Mouse (Mus musculus) kidney, embryonic 14.5 days (tissue): Measurements from ENCODE around the gene BC037034. TPM values are rescaled to one million over a fixed set of nuclear protein-coding genes. Genes with fewer than 3 reads are reported as not detected.

Experiments
- ATAC-seq: fragments of 200-750 bp; cut with Nextera tagmentation; 2 replicates; pipeline ENCODE4 v1.8.0; 2017; ENCODE audit warnings: moderate number of reproducible peaks, mild to moderate bottlenecking, moderate TSS enrichment, moderate library complexity; ENCODE audit not compliant: low FRiP score, low TSS enrichment
- H3K27ac ChIP-seq: fragments of 300-500 bp; sonication (generic); 2 replicates; pipeline ENCODE4 v1.5.1; 2014; ENCODE audit warnings: low read depth, mild to moderate bottlenecking, low read length, moderate library complexity, mixed read lengths
- H3K27me3 ChIP-seq: fragments of 300-500 bp; sonication (generic); 2 replicates; pipeline ENCODE4 v1.6.1; 2014; ENCODE audit warnings: mild to moderate bottlenecking, low read length; ENCODE audit not compliant: control insufficient read depth, insufficient read depth
- H3K36me3 ChIP-seq: fragments of 300-500 bp; sonication (generic); 2 replicates; pipeline ENCODE4 v1.6.1; 2014; ENCODE audit warnings: low read length, mixed read lengths; ENCODE audit not compliant: control insufficient read depth, insufficient read depth
- H3K4me1 ChIP-seq: fragments of 300-500 bp; sonication (generic); 2 replicates; pipeline ENCODE4 v1.6.1; 2014; ENCODE audit warnings: low read length, mixed read lengths; ENCODE audit not compliant: control insufficient read depth, insufficient read depth
- H3K4me2 ChIP-seq: fragments of 300-500 bp; sonication (generic); replicated peaks from 2 replicates; pipeline ENCODE4 v1.6.1; 2014; ENCODE audit warnings: low read depth, mild to moderate bottlenecking, low read length
- H3K4me3 ChIP-seq: fragments of 300-500 bp; sonication (generic); 2 replicates; pipeline ENCODE4 v1.5.1; 2014; ENCODE audit warnings: mild to moderate bottlenecking, low read length
- H3K9ac ChIP-seq: fragments of 300-500 bp; sonication (generic); 2 replicates; pipeline ENCODE4 v1.6.1; 2014; ENCODE audit warnings: low read depth, mild to moderate bottlenecking, low read length, moderate library complexity
- H3K9me3 ChIP-seq: fragments of 300-500 bp; sonication (generic); 2 replicates; pipeline ENCODE4 v1.6.1; 2016; ENCODE audit warnings: low read length; ENCODE audit not compliant: control insufficient read depth
- WGBS: fragments of 180-500 bp; shearing (Covaris S2); extraction: QIAGEN DNeasy Blood & Tissue Kit; methylation state at CpG from one replicate; pipeline ENCODE4 v1.1.7; 2014; 5-methylcytosine and 5-hydroxymethylcytosine counted together
- polyA plus RNA-seq: library from polyadenylated mRNA; unstranded; fragments of >200 nt; fragmentation: Nextera tagmentation; extraction: Ambion mirVana; gene quantifications from 2 replicates; pipeline ENCODE4 v1.2.1, GENCODE M21; 2014

Gene BC037034
- polyA plus RNA-seq, 1 experiment from 2014 or later = 5.4 TPM

DNA sequence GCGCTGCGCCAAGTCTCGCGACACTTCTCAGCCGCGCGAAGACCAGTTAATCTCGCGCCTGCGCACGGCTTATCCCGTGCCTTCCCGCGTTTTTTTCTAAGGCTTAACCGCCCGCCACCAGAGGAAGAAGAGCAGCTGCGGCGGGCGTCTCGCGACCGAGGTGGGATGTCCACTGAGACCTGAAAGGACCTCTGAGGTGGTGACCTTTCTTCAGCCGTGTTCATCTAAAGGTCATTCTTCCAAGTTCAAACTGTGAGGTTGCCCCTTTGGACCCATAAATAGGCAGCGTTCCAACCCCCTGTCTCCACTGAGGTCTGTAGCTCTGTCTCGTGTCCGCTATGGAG is 16.6 kb upstream of the BC037034 start:
- Histone ChIP-seq H3K9me3 (peaks cover 5% of the 10 kb centered on the region; the same call in 1 of the 2 replicates), H3K27ac (no peak overlapping the region), H3K4me2 (peak overlapping the region; percentile 18; the same call in 1 of the 2 replicates), H3K36me3 (peaks cover 12% of the 10 kb centered on the region), H3K4me1 (peaks cover 22% of the 10 kb centered on the region), H3K4me3 (peak overlapping the region; percentile 69; the same call in 1 of the 2 replicates), H3K9ac (no peak overlapping the region), H3K27me3 (no peaks in the 10 kb centered on the region)
- 19% methylated on average over 26 of the region's 26 CpGs for WGBS
- no peak for ATAC-seq

DNA sequence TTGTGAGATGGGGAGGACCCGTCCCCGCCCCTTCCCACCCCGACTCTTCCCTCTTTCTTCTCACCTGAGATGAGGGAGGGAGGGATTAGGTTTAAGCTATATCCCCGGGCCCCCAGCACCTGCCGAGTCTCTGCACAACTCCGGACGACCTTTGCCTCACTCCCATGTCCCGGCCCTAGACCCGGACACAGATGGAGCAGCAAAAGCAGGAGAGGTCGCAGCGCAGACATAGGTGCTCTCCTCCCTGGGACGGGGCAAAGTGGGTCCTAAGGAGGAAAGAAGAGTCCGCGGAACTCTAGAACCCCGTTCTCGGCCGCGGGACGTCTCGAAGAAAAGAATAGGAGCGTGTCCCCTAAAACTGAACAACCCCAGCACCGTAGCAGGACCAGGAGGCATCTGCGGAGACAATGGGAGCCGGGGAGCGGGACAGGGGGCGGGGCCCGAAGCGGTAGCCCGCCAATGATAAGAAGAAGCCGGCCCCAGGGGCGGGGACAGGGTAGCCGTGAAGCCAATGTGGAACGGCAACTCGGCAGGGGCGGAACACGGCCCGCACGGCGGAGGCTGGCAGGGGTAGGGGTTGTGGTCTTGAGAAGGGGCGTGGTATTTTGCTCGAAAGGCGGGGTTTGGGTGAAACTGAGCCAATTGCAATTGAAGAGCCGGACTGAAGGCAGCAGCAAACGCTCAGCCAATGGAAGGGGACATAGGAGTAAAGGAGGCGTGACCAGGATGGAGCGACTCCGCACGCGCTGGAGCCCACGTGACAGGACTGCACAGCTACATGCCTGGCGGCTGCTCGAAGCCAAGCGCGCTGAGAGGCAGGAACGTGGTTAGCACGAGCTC is 16.0 kb upstream of the BC037034 start, which contains the start of the genes Gm43720, Gpc2 and Stag3:
Gene Gm43720, minus strand, starts transcription at position 374 of the 840 bp plus-strand sequence.
Gene Gpc2, minus strand, starts transcription at position 421 of the 840 bp plus-strand sequence.
Gene Stag3, plus strand, starts transcription at position 656 of the 840 bp plus-strand sequence.
- peak within 1 kb of the TSS; percentile 69 for H3K4me3 ChIP-seq
- WGBS = under 1% methylated on average over 56 of the region's 56 CpGs
- H3K4me2 ChIP-seq = peak within 1 kb of the TSS; percentile 67
- H3K9ac ChIP-seq = peak within 1 kb of the TSS; percentile 72
- peaks cover 12% of the 10 kb centered on the region for H3K36me3 ChIP-seq
- H3K27me3 ChIP-seq = no peaks in the 10 kb centered on the region
- peaks cover 28% of the 10 kb centered on the region for H3K4me1 ChIP-seq
- H3K9me3 ChIP-seq = peaks cover 5% of the 10 kb centered on the region; the same call in 1 of the 2 replicates
- ATAC-seq = peak; percentile 99
- 0 out of 2 replicates have a peak within 1 kb of the TSS, but pooled peaks have one; percentile 32 for H3K27ac ChIP-seq

DNA sequence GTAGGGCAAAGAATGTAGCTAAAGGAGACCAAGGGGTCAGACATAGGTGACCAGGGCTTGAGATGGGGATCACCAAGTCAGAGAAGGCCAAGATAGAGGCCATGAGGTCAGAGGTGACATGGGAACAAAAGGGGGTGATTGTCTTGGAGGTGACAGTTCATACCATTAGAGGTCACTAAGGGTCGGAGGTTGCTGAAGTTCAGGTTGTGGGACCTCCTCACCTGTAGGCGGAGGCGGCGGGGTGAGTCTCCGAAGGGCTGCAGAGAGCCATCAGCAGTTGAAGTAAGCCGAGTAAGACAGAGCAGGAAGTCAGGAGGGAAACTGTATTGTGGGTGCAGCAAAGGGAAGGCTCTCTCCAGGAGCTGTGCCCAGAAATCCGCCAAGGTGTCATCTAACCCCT is 14.2 kb upstream of the BC037034 start:
- Histone ChIP-seq H3K9me3 (peaks cover 5% of the 10 kb centered on the region; the same call in 1 of the 2 replicates), H3K36me3 (peaks cover 12% of the 10 kb centered on the region), H3K9ac (no peak overlapping the region), H3K4me1 (peaks cover 29% of the 10 kb centered on the region), H3K4me2 (no peak overlapping the region), H3K27ac (no peak overlapping the region), H3K4me3 (no peak overlapping the region), H3K27me3 (no peaks in the 10 kb centered on the region)
- no peak for ATAC-seq
- 88% methylated on average over 7 of the region's 7 CpGs for WGBS

DNA sequence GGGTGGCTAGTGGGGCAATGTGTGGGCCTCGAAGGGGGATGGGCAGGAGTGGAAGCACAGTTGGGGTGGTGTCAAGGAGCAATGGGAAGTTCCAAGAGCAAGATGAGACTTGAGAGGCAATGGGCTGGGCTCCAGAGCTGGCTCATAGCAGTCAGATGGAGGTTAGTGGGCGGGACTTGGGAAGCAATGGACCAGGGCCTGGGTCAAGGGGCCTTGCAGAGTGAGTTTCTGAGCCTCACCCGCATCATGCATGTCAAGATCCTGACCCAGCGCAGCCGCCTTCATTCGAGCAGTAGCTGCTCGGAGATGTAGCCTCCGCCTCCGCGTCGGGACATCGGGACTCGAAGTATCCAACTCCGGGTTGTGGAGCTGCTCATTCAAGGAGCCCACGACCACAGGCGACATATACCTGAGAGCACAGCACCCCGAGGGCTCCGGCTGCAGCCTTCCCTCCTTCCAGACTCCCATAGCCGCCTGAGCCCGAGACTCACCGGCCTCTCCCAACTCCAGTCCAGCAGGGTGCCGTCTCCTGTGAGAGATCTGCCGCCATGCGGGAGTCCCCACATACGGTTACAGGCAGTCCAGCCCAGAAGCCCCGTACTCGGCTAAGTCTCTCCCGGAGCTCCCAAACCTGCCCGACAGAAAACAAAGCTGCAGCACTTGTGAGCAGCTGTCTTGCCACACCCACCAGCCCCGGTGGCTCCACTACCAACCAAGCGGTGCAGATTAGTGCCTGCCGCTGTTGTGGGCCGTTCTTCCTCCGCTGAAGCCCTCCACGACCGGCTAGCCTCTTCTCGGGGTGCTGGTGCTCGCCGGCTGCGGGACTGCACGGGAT is 11.6 kb upstream of the BC037034 start:
- ATAC-seq = peak; percentile 22; the same call in 1 of the 2 replicates

DNA sequence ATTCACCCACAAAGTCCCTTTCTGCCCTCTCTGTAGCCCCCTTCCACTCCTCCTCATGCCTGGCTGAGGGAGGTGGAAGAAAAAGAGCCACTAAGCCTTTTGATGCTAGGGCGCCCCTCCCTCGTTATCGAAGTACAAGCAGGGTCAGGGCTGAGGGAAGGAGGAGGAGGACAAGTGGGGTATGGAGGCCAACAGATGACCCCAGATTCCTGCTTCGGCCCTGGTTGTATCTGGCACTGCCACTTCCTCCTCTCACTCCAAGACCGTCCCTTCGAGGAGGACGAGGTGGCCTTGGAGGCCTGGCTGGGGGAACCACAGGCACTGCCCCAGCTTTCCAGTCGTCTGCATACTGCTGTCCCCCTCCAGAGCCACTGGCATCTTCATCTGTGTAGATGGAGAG is 10.4 kb upstream of the BC037034 start:
- H3K4me2 ChIP-seq = no peak overlapping the region
- 74% methylated on average over 8 of the region's 8 CpGs for WGBS
- no peak for ATAC-seq
- H3K9me3 ChIP-seq = no peaks in the 10 kb centered on the region
- no peak overlapping the region for H3K27ac ChIP-seq
- H3K4me1 ChIP-seq = peaks cover 30% of the 10 kb centered on the region
- H3K27me3 ChIP-seq = no peaks in the 10 kb centered on the region
- no peak overlapping the region for H3K4me3 ChIP-seq
- no peak overlapping the region for H3K9ac ChIP-seq
- H3K36me3 ChIP-seq = peaks cover 12% of the 10 kb centered on the region

More for the DNA sequence above, 11.6 kb upstream of the BC037034 start:
- 12% methylated on average over 41 of the region's 41 CpGs for WGBS
- H3K4me2 ChIP-seq = peak overlapping the region; percentile 44
- peaks cover 12% of the 10 kb centered on the region for H3K36me3 ChIP-seq
- peaks cover 32% of the 10 kb centered on the region for H3K4me1 ChIP-seq
- H3K9ac ChIP-seq = peak overlapping the region; percentile 47
- no peaks in the 10 kb centered on the region for H3K27me3 ChIP-seq
- peak overlapping the region; percentile 25 for H3K4me3 ChIP-seq
- H3K27ac ChIP-seq = peak overlapping the region; percentile 62; the same call in 1 of the 2 replicates
- H3K9me3 ChIP-seq = no peaks in the 10 kb centered on the region

- 2% methylated on average over 12 of the region's 12 CpGs for WGBS
- H3K27me3 ChIP-seq = no peaks in the 10 kb centered on the region
- peak within 1 kb of the TSS; percentile 20 for H3K4me3 ChIP-seq
- peak; percentile 51; the same call in 1 of the 2 replicates for ATAC-seq
- H3K36me3 ChIP-seq = peaks cover 12% of the 10 kb centered on the region
- peak within 1 kb of the TSS; percentile 47; the same call in 1 of the 2 replicates for H3K9ac ChIP-seq
- H3K27ac ChIP-seq = peak within 1 kb of the TSS; percentile 69; the same call in 1 of the 2 replicates
- peaks cover 21% of the 10 kb centered on the region for H3K4me1 ChIP-seq
- H3K9me3 ChIP-seq = no peaks in the 10 kb centered on the region
- H3K4me2 ChIP-seq = peak within 1 kb of the TSS; percentile 39
Observed at GRCm38 (mm10) chr5:138272409-138272923, 8.6 kb upstream of the BC037034 start, which contains the start of gene Gal3st4. Gene Gal3st4 (minus strand): TSS chr5:138272840.

DNA sequence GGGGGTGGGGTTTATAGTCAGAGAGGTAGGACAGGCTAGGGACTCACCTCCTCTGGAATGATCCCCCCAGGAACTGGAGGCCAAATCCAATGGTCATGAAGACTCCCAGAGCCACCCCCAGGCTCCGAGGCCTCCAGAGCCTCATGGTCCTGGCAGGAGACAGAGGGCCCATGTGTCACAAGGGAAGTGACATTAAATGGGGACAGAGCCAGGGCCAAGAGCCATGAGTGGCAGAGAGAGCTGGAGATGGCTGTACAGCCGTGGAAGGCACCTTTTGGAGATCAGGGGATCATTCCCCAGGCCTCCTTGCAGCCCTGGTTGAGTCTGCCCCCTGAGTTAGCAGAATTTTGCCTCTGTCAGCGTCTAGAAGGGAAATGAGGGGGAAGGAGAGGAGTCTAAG is 7.4 kb upstream of the BC037034 start:
- peaks cover 18% of the 10 kb centered on the region for H3K4me1 ChIP-seq
- no peaks in the 10 kb centered on the region for H3K9me3 ChIP-seq
- no peak overlapping the region for H3K4me3 ChIP-seq
- H3K27me3 ChIP-seq = no peaks in the 10 kb centered on the region
- H3K9ac ChIP-seq = no peak overlapping the region
- no peaks in the 10 kb centered on the region; the same call in 1 of the 2 replicates for H3K36me3 ChIP-seq
- 68% methylated on average over 3 of the region's 3 CpGs for WGBS
- no peak for ATAC-seq
- no peak overlapping the region for H3K4me2 ChIP-seq
- H3K27ac ChIP-seq = no peak overlapping the region

- Histone ChIP-seq H3K36me3 (no peaks in the 10 kb centered on the region; the same call in 1 of the 2 replicates), H3K4me2 (no peak overlapping the region), H3K9ac (no peak overlapping the region), H3K4me1 (peaks cover 4% of the 10 kb centered on the region; the same call in 1 of the 2 replicates), H3K27me3 (no peaks in the 10 kb centered on the region), H3K27ac (no peak overlapping the region), H3K4me3 (no peak overlapping the region), H3K9me3 (no peaks in the 10 kb centered on the region)
- whole genome bisulfite sequencing = 81% methylated on average over 4 of the region's 4 CpGs
- ATAC-seq = no peak
Observed at GRCm38 (mm10) chr5:138268980-138269379, 5.1 kb upstream of the BC037034 start.
